Mouse (Mus musculus): ENCODE results near the gene Gm49354. TPM values are rescaled to one million over a fixed set of nuclear protein-coding genes. Genes with fewer than 3 reads are reported as not detected.
"Not testable (repeated sequence)": the region's sequence is repeated elsewhere in the genome, so short reads cannot be mapped to it uniquely, and the experiment has no call there.

Gm49354 gene
- total and polyA plus RNA-seq, 3 experiments: not detected

DNA sequence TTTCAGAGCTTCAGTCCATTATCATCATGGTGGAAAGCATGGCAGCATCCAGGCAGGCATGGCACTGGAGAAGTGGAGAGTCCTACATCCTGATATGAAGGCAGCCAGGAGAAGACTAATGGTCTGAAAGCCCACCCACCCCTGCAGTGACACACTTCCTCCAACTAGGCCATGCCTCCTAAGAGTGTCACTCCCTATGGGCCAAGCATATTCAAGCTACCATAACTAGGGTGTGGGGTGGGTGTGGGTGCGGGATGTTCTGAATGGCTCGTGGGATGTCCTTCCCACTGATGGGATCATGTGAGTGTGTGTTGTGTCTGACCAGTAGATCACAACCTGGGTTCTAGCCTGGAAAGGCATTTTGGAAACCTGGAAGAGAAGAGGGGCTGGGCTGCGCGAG is 48.1 kb downstream of the Gm49354 start:
- Histone ChIP-seq H3K36me3 (ENCODE audit: control insufficient read depth, insufficient read depth, low read length) (no peaks in the 10 kb centered on the region), H3K27ac (no peak overlapping the region), H3K9ac (ENCODE audit: low read depth, low read length) (no peak overlapping the region), H3K4me3 (no peak overlapping the region), H3K4me1 (ENCODE audit: control insufficient read depth, insufficient read depth, low read length) (no peaks in the 10 kb centered on the region), H3K79me2 (replicated peaks; ENCODE audit: control insufficient read depth, insufficient read depth, low read length) (no peaks in the 10 kb centered on the region), H3K27me3 (ENCODE audit: control insufficient read depth, insufficient read depth, low read length) (no peaks in the 10 kb centered on the region)
- WGBS: 70% methylated on average over 4 of the region's 4 CpGs
- DNase-seq: no peak
- TF ChIP-seq POLR2A (IDR thresholded peaks at IDR 0.05; ENCODE audit: insufficient read depth, low read depth, low read length): no peak
- no peak for TF ChIP-seq EP300 (IDR thresholded peaks at IDR 0.05; ENCODE audit: insufficient read depth, low read depth, low read length)
- intact Hi-C loops (cut with DNase I): loop anchor here (5.0 kb wide), 1 partner anchor 662 kb away; no protein-coding TSS in a partner anchor

DNA sequence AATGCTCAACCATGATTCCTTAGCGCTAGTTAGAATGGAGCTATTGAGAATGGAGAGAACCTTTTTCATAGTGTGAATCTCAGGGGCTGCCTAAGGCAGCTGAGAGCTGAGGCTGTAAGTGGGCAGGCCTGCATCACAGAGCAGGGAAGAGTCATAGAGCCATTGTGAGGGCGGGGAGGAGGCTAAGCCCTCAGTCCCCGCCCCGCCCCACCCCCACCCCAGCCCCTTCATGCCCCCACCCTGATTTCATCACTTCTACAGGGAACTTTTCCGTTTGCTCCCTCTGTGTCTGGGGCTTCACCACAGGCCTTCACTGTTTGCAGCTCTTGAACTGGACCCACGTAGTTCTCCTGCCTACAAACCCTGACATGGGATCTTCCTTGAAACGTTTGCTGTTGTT is 50.4 kb downstream of the Gm49354 start, which contains the start of gene Spata31d1d:
Gene Spata31d1d, minus strand, starts transcription at position 101 of the 400 bp plus-strand sequence.
- no peak within 1 kb of the TSS for H3K27ac ChIP-seq
- no peaks in the 10 kb centered on the region for H3K4me1 ChIP-seq (ENCODE audit: control insufficient read depth, insufficient read depth, low read length)
- no peak within 1 kb of the TSS for H3K9ac ChIP-seq (ENCODE audit: low read depth, low read length)
- WGBS: 46% methylated on average over 7 of the region's 7 CpGs
- intact Hi-C loops (cut with DNase I): loop anchor here (5.0 kb wide), 1 partner anchor 659 kb away; no protein-coding TSS in a partner anchor
- no peak within 1 kb of the TSS for H3K4me3 ChIP-seq
- no peaks in the 10 kb centered on the region for H3K27me3 ChIP-seq (ENCODE audit: control insufficient read depth, insufficient read depth, low read length)
- H3K79me2 ChIP-seq (replicated peaks; ENCODE audit: control insufficient read depth, insufficient read depth, low read length): no peaks in the 10 kb centered on the region
- TF ChIP-seq POLR2A (IDR thresholded peaks at IDR 0.05; ENCODE audit: insufficient read depth, low read depth, low read length) (no peak), EP300 (IDR thresholded peaks at IDR 0.05; ENCODE audit: insufficient read depth, low read depth, low read length) (no peak), CTCF (IDR thresholded peaks at IDR 0.05) (no peak)
- no peak for DNase-seq
- H3K36me3 ChIP-seq (ENCODE audit: control insufficient read depth, insufficient read depth, low read length): no peaks in the 10 kb centered on the region

DNA sequence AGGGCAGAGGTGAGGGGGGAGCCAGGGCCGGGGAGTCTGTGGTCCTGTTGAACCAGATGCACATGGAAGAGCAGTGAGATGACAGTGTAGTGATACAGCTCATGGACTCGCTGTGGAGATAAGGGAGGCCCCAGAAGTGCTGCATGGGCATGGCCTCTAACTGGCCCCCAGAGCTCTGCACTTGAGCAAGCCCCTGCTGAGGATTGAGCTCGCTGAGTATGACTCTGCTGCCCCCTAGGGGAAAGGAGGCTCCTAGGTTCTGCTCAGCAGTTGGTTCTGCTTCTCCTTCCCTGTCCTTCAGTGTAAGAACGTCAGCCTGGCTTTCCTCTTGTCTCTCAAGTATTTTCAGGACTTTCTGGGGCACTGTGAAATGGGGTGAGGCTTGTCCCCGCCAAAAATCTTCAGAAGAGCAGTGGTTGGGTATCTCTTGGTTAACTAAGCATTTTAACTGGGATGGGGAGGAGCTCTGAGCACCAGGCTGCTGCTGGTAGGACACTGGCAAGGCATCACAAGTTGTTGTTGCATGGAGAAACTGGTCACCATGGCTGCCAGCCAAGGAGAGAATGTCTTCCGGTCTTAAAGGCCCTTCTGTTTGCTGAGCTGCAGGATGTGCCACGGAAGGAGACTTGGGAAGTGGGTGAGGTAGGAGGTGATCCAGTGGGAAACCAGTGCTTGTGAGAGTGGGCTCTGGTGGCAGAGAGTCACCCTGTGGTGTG is 53.5 kb downstream of the Gm49354 start:
- 14% methylated on average over 7 of the region's 7 CpGs for WGBS
- H3K79me2 ChIP-seq (replicated peaks; ENCODE audit: control insufficient read depth, insufficient read depth, low read length): no peaks in the 10 kb centered on the region

DNA sequence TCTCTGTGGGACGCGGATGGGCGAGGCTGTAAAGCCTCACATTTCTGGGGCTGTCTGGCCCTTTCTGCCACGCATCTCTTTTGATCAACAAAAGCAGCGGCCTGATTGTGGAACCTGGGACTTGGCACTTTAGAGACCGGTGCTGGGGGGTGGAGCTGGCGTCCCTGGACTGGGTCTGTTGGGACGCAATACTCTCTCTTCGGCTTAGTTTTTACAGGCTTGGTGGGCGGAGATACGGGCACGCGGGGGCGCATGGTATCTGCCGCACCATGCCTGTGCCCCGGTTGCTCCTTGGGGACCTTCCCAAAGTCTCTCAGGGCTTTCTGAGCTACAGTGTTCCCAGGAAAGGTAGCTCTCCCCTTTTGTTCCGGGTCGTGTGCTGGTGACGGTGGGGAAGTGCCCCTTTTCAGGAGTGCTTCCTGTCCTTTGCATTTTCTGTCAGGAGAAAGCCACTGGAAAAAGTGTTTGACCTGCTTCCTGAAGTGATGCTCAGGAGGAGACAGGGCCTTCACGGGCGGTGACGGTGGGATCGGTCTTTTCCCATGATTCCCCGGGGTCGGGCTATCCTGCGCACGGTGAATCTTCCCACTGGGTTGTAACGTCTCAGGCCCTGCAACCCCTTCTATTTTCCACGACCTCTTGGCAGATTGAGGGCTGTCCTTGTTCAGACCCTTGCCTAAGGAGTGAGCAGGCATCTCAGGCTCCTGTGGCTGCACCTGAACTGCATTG is 55.7 kb downstream of the Gm49354 start:
- Histone ChIP-seq H3K36me3 (ENCODE audit: control insufficient read depth, insufficient read depth, low read length) (no peaks in the 10 kb centered on the region), H3K27ac (no peak overlapping the region), H3K79me2 (replicated peaks; ENCODE audit: control insufficient read depth, insufficient read depth, low read length) (no peaks in the 10 kb centered on the region), H3K27me3 (ENCODE audit: control insufficient read depth, insufficient read depth, low read length) (no peaks in the 10 kb centered on the region), H3K4me1 (ENCODE audit: control insufficient read depth, insufficient read depth, low read length) (no peaks in the 10 kb centered on the region), H3K9ac (ENCODE audit: low read depth, low read length) (peak overlapping the region; percentile 11; the same call in 1 of the 2 replicates), H3K4me3 (no peak overlapping the region)
- TF ChIP-seq POLR2A (IDR thresholded peaks at IDR 0.05; ENCODE audit: insufficient read depth, low read depth, low read length): no peak
- TF ChIP-seq CTCF (IDR thresholded peaks at IDR 0.05): no peak
- no peak for TF ChIP-seq EP300 (IDR thresholded peaks at IDR 0.05; ENCODE audit: insufficient read depth, low read depth, low read length)
- DNase-seq: no peak
- intact Hi-C loops (cut with DNase I): loop anchor here (5.0 kb wide), 4 partner anchors 79 to 1089 kb away; no protein-coding TSS in a partner anchor
- WGBS: 28% methylated on average over 29 of the region's 29 CpGs

More for the DNA sequence above, 53.5 kb downstream of the Gm49354 start:
- intact Hi-C loops (cut with DNase I): loop anchor here (5.0 kb wide), 4 partner anchors 81 to 1091 kb away; no protein-coding TSS in a partner anchor
- Histone ChIP-seq H3K9ac (ENCODE audit: low read depth, low read length) (no peak overlapping the region), H3K27ac (no peak overlapping the region), H3K4me1 (ENCODE audit: control insufficient read depth, insufficient read depth, low read length) (no peaks in the 10 kb centered on the region), H3K4me3 (no peak overlapping the region), H3K36me3 (ENCODE audit: control insufficient read depth, insufficient read depth, low read length) (no peaks in the 10 kb centered on the region), H3K27me3 (ENCODE audit: control insufficient read depth, insufficient read depth, low read length) (no peaks in the 10 kb centered on the region)
- TF ChIP-seq CTCF (IDR thresholded peaks at IDR 0.05) (no peak; the same call in 1 of the 2 replicates), POLR2A (IDR thresholded peaks at IDR 0.05; ENCODE audit: insufficient read depth, low read depth, low read length) (no peak), EP300 (IDR thresholded peaks at IDR 0.05; ENCODE audit: insufficient read depth, low read depth, low read length) (peak; percentile 89)
- peak; percentile 77 to 79 for DNase-seq

DNA sequence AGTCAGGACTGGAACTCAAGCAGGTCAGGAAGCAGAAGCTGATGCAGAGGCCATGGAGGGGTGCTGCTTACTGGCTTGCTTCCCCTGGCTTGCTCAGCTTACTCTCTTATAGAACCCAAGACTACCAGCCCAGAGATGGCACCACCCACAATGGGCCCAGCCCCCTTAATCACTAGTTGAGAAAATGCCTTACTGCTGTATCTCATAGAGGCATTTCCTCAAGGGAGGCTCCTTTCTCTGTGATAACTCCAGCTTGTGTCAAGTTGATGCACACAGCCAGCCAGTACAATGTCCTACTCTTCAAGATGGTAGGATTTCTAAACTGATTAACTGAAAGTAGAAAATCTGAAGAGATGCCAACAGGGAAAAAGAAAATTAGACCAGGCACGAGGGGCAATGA is 60.0 kb downstream of the Gm49354 start:
- intact Hi-C loops (cut with DNase I): not testable (repeated sequence)

DNA sequence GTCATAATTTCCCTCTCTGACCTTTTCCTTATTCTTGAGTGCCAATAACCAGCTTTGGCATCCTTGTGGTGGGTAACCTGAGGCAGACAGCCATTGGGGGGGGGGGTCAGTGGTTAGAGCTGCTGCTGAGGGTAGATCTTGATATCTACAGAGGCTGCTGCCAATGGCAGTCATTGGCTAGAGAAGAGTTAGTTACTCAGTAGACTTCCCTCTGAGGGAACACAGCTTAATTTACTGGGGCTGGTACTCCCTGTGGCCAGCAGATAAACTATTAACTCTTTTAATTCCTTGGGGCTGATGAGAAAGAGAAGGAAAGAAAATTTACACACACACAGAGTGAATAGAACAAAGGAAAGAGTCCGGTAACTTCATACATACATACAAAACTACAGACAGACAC is 62.6 kb downstream of the Gm49354 start:
- Histone ChIP-seq H3K9ac (ENCODE audit: low read depth, low read length) (no peak overlapping the region), H3K4me1 (ENCODE audit: control insufficient read depth, insufficient read depth, low read length) (no peaks in the 10 kb centered on the region), H3K79me2 (replicated peaks; ENCODE audit: control insufficient read depth, insufficient read depth, low read length) (no peaks in the 10 kb centered on the region), H3K27me3 (ENCODE audit: control insufficient read depth, insufficient read depth, low read length) (no peaks in the 10 kb centered on the region), H3K27ac (peak overlapping the region; percentile 15), H3K36me3 (ENCODE audit: control insufficient read depth, insufficient read depth, low read length) (no peaks in the 10 kb centered on the region), H3K4me3 (no peak overlapping the region)
- 87% methylated on average over 1 of the region's 1 CpGs for WGBS
- TF ChIP-seq EP300 (IDR thresholded peaks at IDR 0.05; ENCODE audit: insufficient read depth, low read depth, low read length) (no peak), POLR2A (IDR thresholded peaks at IDR 0.05; ENCODE audit: insufficient read depth, low read depth, low read length) (no peak), CTCF (IDR thresholded peaks at IDR 0.05) (no peak)
- intact Hi-C loops (cut with DNase I): no loop called here
- DNase-seq: no peak

More for the DNA sequence above, 60.0 kb downstream of the Gm49354 start:
- DNase-seq; H3K27ac ChIP-seq; H3K27me3 ChIP-seq (ENCODE audit: control insufficient read depth, insufficient read depth, low read length); H3K4me3 ChIP-seq; H3K9ac ChIP-seq (ENCODE audit: low read depth, low read length); H3K36me3 ChIP-seq (ENCODE audit: control insufficient read depth, insufficient read depth, low read length); H3K79me2 ChIP-seq (replicated peaks; ENCODE audit: control insufficient read depth, insufficient read depth, low read length); H3K4me1 ChIP-seq (ENCODE audit: control insufficient read depth, insufficient read depth, low read length): not testable (repeated sequence)
- 94% methylated on average over 1 of the region's 1 CpGs for WGBS

DNA sequence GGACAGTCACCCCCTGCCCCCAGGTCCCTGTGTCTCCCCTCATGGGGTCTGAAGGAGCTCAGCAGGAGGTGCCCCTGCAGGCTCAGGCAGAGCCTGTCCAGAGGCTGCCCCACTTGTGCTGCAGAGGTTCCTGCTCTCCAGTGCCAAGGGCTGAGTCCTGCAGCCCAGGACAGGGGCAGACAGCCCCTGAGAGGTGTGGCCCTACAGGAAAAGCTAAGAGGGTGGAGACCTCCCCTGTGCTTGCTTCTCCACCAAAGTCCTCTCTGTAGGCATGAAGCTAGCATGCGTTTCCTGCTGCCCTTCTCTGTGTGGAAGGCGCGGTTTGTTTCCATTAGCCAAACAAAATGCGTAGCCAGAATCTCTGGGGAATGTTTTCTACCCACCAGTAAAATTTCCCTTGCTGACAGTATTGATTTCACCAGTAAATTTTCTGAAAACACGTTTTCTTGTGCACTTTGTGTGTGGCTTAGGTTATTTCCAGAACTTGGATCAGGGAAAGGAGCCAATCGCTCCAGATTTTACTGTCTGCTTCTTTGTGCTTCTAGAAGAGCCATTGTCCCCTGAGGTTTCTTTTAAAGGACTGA is 63.1 kb downstream of the Gm49354 start:
- H3K4me1 ChIP-seq (ENCODE audit: control insufficient read depth, insufficient read depth, low read length); H3K36me3 ChIP-seq (ENCODE audit: control insufficient read depth, insufficient read depth, low read length); H3K4me3 ChIP-seq; H3K27me3 ChIP-seq (ENCODE audit: control insufficient read depth, insufficient read depth, low read length); H3K9ac ChIP-seq (ENCODE audit: low read depth, low read length); H3K79me2 ChIP-seq (replicated peaks; ENCODE audit: control insufficient read depth, insufficient read depth, low read length); intact Hi-C loops (cut with DNase I): not testable (repeated sequence)
- WGBS: 15% methylated on average over 6 of the region's 6 CpGs
- peak in 1 of 2 experiments; percentile 48 for DNase-seq
- peak overlapping the region; percentile 15 for H3K27ac ChIP-seq

Data from heart, adult 2 months (tissue).